Mouse (Mus musculus) spleen, adult 10 weeks (tissue): ENCODE results near the gene Tstd1. TPM values are rescaled to one million over a fixed set of nuclear protein-coding genes. Genes with fewer than 3 reads are reported as not detected.

ENCODE experiments used
- polyA plus RNA-seq: library from polyadenylated mRNA; stranded (reverse); fragments of 350-450 nt; fragmentation: Illumina TruSeq; extraction: RNeasy Lipid Tissue Mini Kit (QIAGEN cat#74804); gene quantifications from one replicate; pipeline ENCODE4 v1.2.3, GENCODE M21; 2015; ENCODE audit warnings: low replicate concordance; ENCODE audit not compliant: insufficient read depth

Gene Tstd1
- 12.3 TPM for polyA plus RNA-seq

GRCm38 (mm10) chr1:171418660-171419059 lies at the start of gene Tstd1:
Gene Tstd1, plus strand, starts transcription at chr1:171418872.

DNA sequence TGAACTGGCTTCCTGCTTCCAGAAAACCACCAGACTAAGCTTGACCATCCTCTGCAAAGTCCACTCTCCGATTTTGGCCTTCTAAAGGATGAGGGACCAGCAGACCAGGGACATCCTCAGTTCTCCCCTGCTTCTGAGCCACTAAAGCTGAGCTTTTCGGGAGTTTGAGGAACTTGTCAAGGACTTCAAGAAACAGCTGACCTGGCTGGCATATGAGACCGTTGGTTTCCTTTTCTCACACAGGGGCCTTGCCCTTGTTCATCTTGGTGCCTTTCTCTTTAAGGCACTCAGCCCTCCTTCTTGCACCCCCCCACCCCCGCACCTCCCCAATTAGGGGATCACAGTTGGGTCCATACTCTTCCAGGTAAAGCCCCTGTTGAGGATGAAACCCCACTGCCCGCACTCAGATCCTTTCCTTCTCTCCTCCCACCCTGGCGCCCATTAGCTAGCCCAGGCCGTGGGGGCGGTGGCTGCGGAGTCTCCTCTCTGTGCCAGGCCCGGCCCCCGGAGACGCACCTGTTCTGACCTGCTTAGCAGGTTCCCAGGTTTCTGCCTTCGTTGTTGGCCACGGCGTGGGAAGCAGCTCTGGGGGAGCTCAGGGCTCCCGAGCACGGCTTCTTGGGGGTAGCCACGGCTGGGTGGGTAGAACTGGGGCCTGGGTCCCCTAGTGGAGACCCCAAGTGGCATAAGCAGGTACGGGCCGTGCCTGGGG lies 48.7 kb upstream of the Tstd1 start, which contains the start of gene Nectin4:
Nectin4 (plus strand) TSS at position 255 of the 712 bp plus-strand sequence.

DNA sequence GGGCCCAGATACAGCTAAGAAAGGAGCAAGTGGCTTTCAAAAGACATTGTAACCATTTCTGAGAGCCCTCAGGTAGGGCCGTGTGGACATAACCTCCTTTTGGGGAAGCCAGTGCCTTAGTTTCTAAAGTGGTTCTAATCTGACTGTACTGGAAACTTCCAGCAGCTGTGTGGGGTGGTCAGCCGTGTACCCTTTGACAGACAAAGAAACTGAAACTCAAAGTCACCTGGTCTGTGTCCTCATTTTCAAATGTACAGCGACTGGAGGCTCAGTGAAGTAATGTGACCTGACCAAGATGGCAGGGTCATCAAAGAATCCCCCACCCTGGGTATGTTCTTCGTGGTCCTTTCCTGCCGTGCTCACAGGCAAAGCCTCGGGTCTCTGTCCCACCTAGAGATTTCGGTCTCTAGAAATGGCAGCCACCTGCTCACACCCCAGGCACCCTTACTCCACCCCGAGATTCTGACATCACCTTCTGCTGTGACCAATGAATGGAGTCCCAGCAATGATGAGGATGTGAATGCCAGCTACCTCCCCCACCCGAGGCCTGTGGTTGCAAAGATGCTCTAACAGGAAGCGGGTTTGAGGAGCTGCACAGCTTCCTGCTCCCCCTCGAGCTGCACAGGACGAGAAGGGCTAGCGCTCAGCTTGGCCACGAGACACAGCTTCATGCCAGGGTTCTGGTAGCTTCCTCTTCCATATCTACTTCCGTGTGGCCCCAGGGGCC lies 30.1 kb upstream of the Tstd1 start, which contains the start of gene Arhgap30:
Arhgap30 (plus strand) TSS at position 579 of the 727 bp plus-strand sequence.

DNA sequence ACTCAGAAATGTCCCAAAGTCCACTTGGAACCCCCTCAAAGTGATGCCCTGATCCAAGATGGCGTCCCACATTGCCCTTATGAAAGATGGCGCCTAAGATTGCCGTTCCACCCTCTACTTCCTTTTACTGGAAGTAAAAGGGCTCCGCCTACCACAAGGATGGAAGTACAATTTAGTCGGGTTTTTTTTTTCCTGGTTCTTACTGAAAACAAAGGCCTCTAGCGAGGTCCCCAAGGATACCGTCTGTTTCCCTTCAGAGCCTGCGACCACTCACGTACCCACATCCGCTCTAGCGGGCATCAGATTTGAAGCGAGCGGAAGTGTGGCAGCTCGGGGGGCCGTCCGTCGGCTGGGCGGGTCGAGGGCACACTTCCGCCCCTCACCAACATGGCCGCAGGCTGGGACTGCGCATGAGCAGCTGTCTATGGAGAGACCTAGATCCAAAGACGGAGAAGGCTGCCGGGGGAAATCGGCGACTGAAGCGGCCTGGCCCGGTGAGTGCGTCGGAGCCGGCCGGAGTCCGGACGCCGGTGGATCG lies 7.7 kb upstream of the Tstd1 start, which contains the start of gene Usf1:
Usf1 (plus strand) TSS at position 367 of the 538 bp plus-strand sequence.

DNA sequence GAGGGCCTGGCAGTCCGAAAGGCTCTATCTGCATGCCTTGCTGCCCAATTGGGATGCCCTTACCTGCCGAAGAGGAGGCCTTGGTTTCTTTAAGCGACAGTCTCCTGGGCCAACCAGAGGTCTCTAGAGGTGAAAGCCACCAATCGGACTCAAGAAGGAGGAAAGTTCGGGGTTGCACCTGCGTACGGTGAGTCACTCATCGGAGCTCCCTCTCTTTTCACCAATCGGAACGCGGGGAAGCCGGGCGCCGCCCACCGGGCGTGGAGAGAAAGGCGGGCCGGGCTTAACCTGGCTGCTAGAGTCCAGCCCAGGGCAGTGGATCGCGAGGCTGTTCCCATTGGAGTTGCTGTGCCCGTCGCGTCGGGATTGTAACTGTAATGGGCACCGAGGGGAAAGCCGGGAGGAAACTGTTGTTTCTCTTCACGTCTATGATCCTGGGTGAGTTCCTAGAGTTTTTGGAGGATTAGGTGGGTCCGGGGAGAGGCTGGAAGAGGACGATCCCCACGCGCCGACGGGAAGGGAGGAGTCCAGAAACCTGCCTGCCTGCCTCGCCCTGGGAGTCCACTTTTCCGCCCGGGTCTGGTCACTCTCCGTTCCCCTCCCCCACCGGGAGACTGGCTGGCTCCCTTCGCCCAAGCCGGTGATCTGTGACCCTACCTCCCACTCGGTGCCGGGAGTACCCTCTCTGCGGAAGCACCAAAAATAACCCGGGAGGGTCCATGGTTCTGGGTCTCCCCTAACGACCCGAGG lies 18.8 kb downstream of the Tstd1 start, which contains the start of gene F11r:
F11r (plus strand) TSS at position 272 of the 750 bp plus-strand sequence.

Other genes starting within 250 kb of the Tstd1 start
- gene Pcp4l1, start 222.6 kb upstream of the Tstd1 start, polyA plus RNA-seq: 7.7 TPM
- gene Nr1i3, start 204.9 kb upstream of the Tstd1 start, polyA plus RNA-seq: not detected
- gene Tomm40l, start 196.4 kb upstream of the Tstd1 start, polyA plus RNA-seq: 22.7 TPM
- 1.5 TPM for gene Apoa2, start 193.8 kb upstream of the Tstd1 start, polyA plus RNA-seq
- 360 TPM for gene Fcer1g, start 184.5 kb upstream of the Tstd1 start, polyA plus RNA-seq
- 0.59 TPM for gene Adamts4, start 168.5 kb upstream of the Tstd1 start, polyA plus RNA-seq
- gene Ndufs2, start 167.5 kb upstream of the Tstd1 start, polyA plus RNA-seq: 127 TPM
- gene B4galt3, start 148.5 kb upstream of the Tstd1 start, polyA plus RNA-seq: 34.0 TPM
- gene Ppox, start 137.7 kb upstream of the Tstd1 start, polyA plus RNA-seq: 47.6 TPM
- 52.7 TPM for gene Usp21, start 130.9 kb upstream of the Tstd1 start, polyA plus RNA-seq
- gene Ufc1, start 123.8 kb upstream of the Tstd1 start, polyA plus RNA-seq: 87.4 TPM
- 31.1 TPM for gene Dedd, start 89.7 kb upstream of the Tstd1 start, polyA plus RNA-seq
- 43.5 TPM for gene Nit1, start 73.2 kb upstream of the Tstd1 start, polyA plus RNA-seq
- gene Pfdn2, start 73.2 kb upstream of the Tstd1 start, polyA plus RNA-seq: 72.7 TPM
- gene Klhdc9, start 58.1 kb upstream of the Tstd1 start, polyA plus RNA-seq: not detected
- gene Nectin4, start 48.8 kb upstream of the Tstd1 start, polyA plus RNA-seq: 1.7 TPM
- gene Arhgap30, start 29.9 kb upstream of the Tstd1 start, polyA plus RNA-seq: 257 TPM
- gene Usf1, start 7.6 kb upstream of the Tstd1 start, polyA plus RNA-seq: 64.6 TPM
- gene F11r, start 18.7 kb downstream of the Tstd1 start, polyA plus RNA-seq: 14.6 TPM
- gene Alyref2, start 84.6 kb downstream of the Tstd1 start, polyA plus RNA-seq: 4.5 TPM
- gene Itln1, start 116.4 kb downstream of the Tstd1 start, polyA plus RNA-seq: not detected
- 43.6 TPM for gene Cd244a, start 140.3 kb downstream of the Tstd1 start, polyA plus RNA-seq
- gene Ly9, start 188.5 kb downstream of the Tstd1 start, polyA plus RNA-seq: 142 TPM
- gene Slamf7, start 234.2 kb downstream of the Tstd1 start, polyA plus RNA-seq: 85.5 TPM